Mouse (Mus musculus) lung, postnatal 0 days (tissue): ENCODE measurements at regions not wholly inside any gene's neighbourhood (a gene's known extent, or its start where the extent isn't known, plus 50 kb on each side); places are given as distances from the start of the nearest gene placed in this dataset.

Experiments
- ATAC-seq: fragments of 200-750 bp; cut with Nextera tagmentation; 2 replicates; pipeline ENCODE4 v1.8.0; 2017; ENCODE audit warnings: moderate library complexity
- DNase-seq: peaks from one replicate; pipeline ENCODE4 v3.0.0-alpha.2; 2016; ENCODE audit warnings: low spot score
- H3K27ac ChIP-seq: fragments of 300-500 bp; sonication (generic); 2 replicates; pipeline ENCODE4 v1.5.1; 2014; ENCODE audit warnings: antibody characterized with exemption, mild to moderate bottlenecking, low read length, mixed read lengths
- H3K27me3 ChIP-seq: fragments of 300-500 bp; sonication (generic); replicated peaks from 2 replicates; pipeline ENCODE4 v1.6.1; 2014; ENCODE audit warnings: low read length, mixed read lengths; ENCODE audit not compliant: insufficient read depth
- H3K36me3 ChIP-seq: fragments of 300-500 bp; sonication (generic); 2 replicates; pipeline ENCODE4 v1.6.1; 2014; ENCODE audit warnings: low read length, mixed read lengths; ENCODE audit not compliant: insufficient read depth
- H3K4me1 ChIP-seq: fragments of 300-500 bp; sonication (generic); 2 replicates; pipeline ENCODE4 v1.6.1; 2014; ENCODE audit warnings: antibody characterized with exemption, low read depth, low read length, mixed read lengths; ENCODE audit not compliant: insufficient read depth
- H3K4me2 ChIP-seq: fragments of 300-500 bp; sonication (generic); replicated peaks from 2 replicates; pipeline ENCODE4 v1.6.1; 2014; ENCODE audit warnings: low read depth, mild to moderate bottlenecking, low read length, moderate library complexity, mixed read lengths
- H3K4me3 ChIP-seq: fragments of 300-500 bp; sonication (generic); 2 replicates; pipeline ENCODE4 v1.5.1; 2014; ENCODE audit warnings: low read depth, low read length
- H3K9ac ChIP-seq: fragments of 300-500 bp; sonication (generic); replicated peaks from 2 replicates; pipeline ENCODE4 v1.6.1; 2014; ENCODE audit warnings: low read depth, mild to moderate bottlenecking
- H3K9me3 ChIP-seq: fragments of 300-500 bp; sonication (generic); 2 replicates; pipeline ENCODE4 v1.6.1; 2016; ENCODE audit warnings: low read length, mixed read lengths
- CTCF ChIP-seq: IDR thresholded peaks from 2 replicates; pipeline ENCODE4 v1.5.1; 2016; ENCODE audit warnings: antibody characterized with exemption, mild to moderate bottlenecking
- EP300 ChIP-seq: IDR thresholded peaks from 2 replicates; pipeline ENCODE4 v1.6.1; 2016; ENCODE audit warnings: antibody characterized with exemption, mild to moderate bottlenecking, control low read depth
- WGBS: fragments of 180-500 bp; shearing (Covaris S2); extraction: QIAGEN DNeasy Blood & Tissue Kit; methylation state at CpG from one replicate; pipeline ENCODE4 v1.1.7; 2014; 5-methylcytosine and 5-hydroxymethylcytosine counted together

- DNase-seq (no peak), ATAC-seq (no peak)
- Histone ChIP-seq H3K27me3 (no peaks in the 10 kb centered on the region), H3K4me2 (no peak overlapping the region), H3K4me1 (no peaks in the 10 kb centered on the region), H3K27ac (no peak overlapping the region), H3K36me3 (no peaks in the 10 kb centered on the region), H3K4me3 (no peak overlapping the region), H3K9ac (no peak overlapping the region), H3K9me3 (no peaks in the 10 kb centered on the region)
- TF ChIP-seq CTCF, result no peak
- TF ChIP-seq EP300, result no peak
- 61% methylated on average over 10 of the region's 10 CpGs for WGBS
Measured at GRCm38 (mm10) chr8:88877921-88878320, 166.0 kb downstream of the Sall1 start.

GRCm38 (mm10) chr8:88862846-88863455 lies 166.1 kb downstream of the Cyld start:
- H3K4me1 ChIP-seq, result no peaks in the 10 kb centered on the region
- H3K4me3 ChIP-seq, result no peak overlapping the region
- no peaks in the 10 kb centered on the region for H3K27me3 ChIP-seq
- no peak for TF ChIP-seq CTCF
- H3K9ac ChIP-seq, result no peak overlapping the region
- no peaks in the 10 kb centered on the region for H3K36me3 ChIP-seq
- 81% methylated on average over 10 of the region's 10 CpGs for WGBS
- H3K4me2 ChIP-seq, result no peak overlapping the region
- ATAC-seq, result no peak
- H3K9me3 ChIP-seq, result no peaks in the 10 kb centered on the region
- DNase-seq, result no peak
- no peak overlapping the region for H3K27ac ChIP-seq

GRCm38 (mm10) chr8:88857216-88857615 lies 160.4 kb downstream of the Cyld start:
- Histone ChIP-seq H3K9ac (no peak overlapping the region), H3K27ac (no peak overlapping the region), H3K36me3 (no peaks in the 10 kb centered on the region), H3K4me3 (no peak overlapping the region), H3K9me3 (no peaks in the 10 kb centered on the region), H3K4me2 (no peak overlapping the region), H3K27me3 (no peaks in the 10 kb centered on the region), H3K4me1 (no peaks in the 10 kb centered on the region)
- 67% methylated on average over 2 of the region's 2 CpGs for WGBS
- ATAC-seq (no peak), DNase-seq (no peak)
- no peak for TF ChIP-seq EP300
- no peak for TF ChIP-seq CTCF

GRCm38 (mm10) chr8:88853200-88853599 lies 156.4 kb downstream of the Cyld start:
- Histone ChIP-seq H3K36me3 (no peaks in the 10 kb centered on the region), H3K4me3 (no peak overlapping the region), H3K9me3 (no peaks in the 10 kb centered on the region), H3K9ac (no peak overlapping the region), H3K4me2 (no peak overlapping the region), H3K27me3 (no peaks in the 10 kb centered on the region), H3K27ac (no peak overlapping the region), H3K4me1 (no peaks in the 10 kb centered on the region)
- TF ChIP-seq CTCF, result no peak
- no peak for TF ChIP-seq EP300
- WGBS, result 91% methylated on average over 8 of the region's 8 CpGs
- ATAC-seq (no peak), DNase-seq (no peak)

GRCm38 (mm10) chr8:88845916-88846315 lies 149.1 kb downstream of the Cyld start:
- no peak for ATAC-seq
- 36% methylated on average over 11 of the region's 11 CpGs for WGBS

GRCm38 (mm10) chr8:88844370-88844769 lies 147.5 kb downstream of the Cyld start:
- DNase-seq, result no peak
- H3K9me3 ChIP-seq, result no peaks in the 10 kb centered on the region
- no peak overlapping the region for H3K4me3 ChIP-seq
- no peaks in the 10 kb centered on the region for H3K4me1 ChIP-seq
- H3K4me2 ChIP-seq, result no peak overlapping the region
- H3K27me3 ChIP-seq, result no peaks in the 10 kb centered on the region
- no peak for ATAC-seq
- 43% methylated on average over 5 of the region's 5 CpGs for WGBS
- no peak overlapping the region for H3K27ac ChIP-seq
- H3K9ac ChIP-seq, result no peak overlapping the region
- no peaks in the 10 kb centered on the region for H3K36me3 ChIP-seq
- TF ChIP-seq EP300 (no peak), CTCF (no peak)

More at GRCm38 (mm10) chr8:88845916-88846315, 149.1 kb downstream of the Cyld start:
- Histone ChIP-seq H3K27ac (no peak overlapping the region), H3K9ac (no peak overlapping the region), H3K9me3 (no peaks in the 10 kb centered on the region), H3K4me3 (no peak overlapping the region), H3K36me3 (no peaks in the 10 kb centered on the region), H3K4me1 (no peaks in the 10 kb centered on the region), H3K27me3 (no peaks in the 10 kb centered on the region), H3K4me2 (no peak overlapping the region)
- TF ChIP-seq EP300 (no peak), CTCF (no peak)
- DNase-seq, result no peak

GRCm38 (mm10) chr8:88842451-88842850 lies 145.6 kb downstream of the Cyld start:
- Histone ChIP-seq H3K4me2 (no peak overlapping the region), H3K4me1 (no peaks in the 10 kb centered on the region), H3K9me3 (no peaks in the 10 kb centered on the region), H3K27ac (no peak overlapping the region), H3K4me3 (no peak overlapping the region), H3K36me3 (no peaks in the 10 kb centered on the region), H3K27me3 (no peaks in the 10 kb centered on the region), H3K9ac (no peak overlapping the region)
- DNase-seq (no peak), ATAC-seq (no peak)
- TF ChIP-seq CTCF (no peak), EP300 (no peak)
- 74% methylated on average over 7 of the region's 7 CpGs for WGBS
